Mouse (Mus musculus) embryonic fibroblast, embryonic 13.5 days (primary cell): ENCODE results near the gene Gm10644.

Experiments used
- CTCF ChIP-seq: IDR thresholded peaks from 2 replicates; pipeline ENCODE4 v1.5.1; 2011; ENCODE audit warnings: mild to moderate bottlenecking, control low read depth, low read length, moderate library complexity, borderline replicate concordance; ENCODE audit not compliant: insufficient read depth
- POLR2A ChIP-seq: IDR thresholded peaks from 2 replicates; pipeline ENCODE4 v1.6.1; 2011; ENCODE audit warnings: low read depth, mild to moderate bottlenecking, control low read depth, low read length, moderate library complexity

- TF ChIP-seq CTCF (no peak), POLR2A (no peak)
Observed at GRCm38 (mm10) chr8:83900266-83900956, 54.6 kb downstream of the Gm10644 start.
